Mouse (Mus musculus): Measurements from ENCODE around the gene Arhgef1.

DNA sequence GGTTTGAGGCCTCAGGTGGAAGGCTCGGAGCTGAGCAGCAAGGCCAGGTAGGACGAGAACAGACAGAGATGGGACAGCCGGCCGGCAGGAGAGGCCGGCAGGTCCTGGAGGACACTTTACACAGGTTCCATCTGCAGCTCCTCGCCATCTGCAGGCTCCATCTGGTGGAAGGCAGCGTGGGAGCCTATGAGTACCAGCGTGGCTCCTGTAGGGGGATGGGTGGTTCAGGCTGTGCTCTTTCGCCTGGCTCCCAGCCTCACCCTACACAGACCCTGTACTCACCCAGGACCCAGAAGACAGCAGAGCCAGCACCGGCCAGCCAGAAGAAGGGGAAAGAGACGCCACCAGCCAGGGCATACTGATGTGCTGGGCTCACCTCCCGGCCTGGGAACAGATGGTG, 67.1 kb downstream of the Arhgef1 start:
- TF ChIP-seq GATA1 (IDR thresholded peaks at IDR 0.05; ENCODE audit: low read length): no peak
- no peak for TF ChIP-seq TAL1 (IDR thresholded peaks at IDR 0.05; ENCODE audit: low read length)

Data from erythroblast, embryonic 14.5 days (primary cell).